In genomic region chr6:39273427-39273826, GRCm38 (mm10) we compare ENCODE assay signal across 13 mouse cellular contexts.
A peak's percentile ranks its signal among the peaks of the same experiment; 100 is the strongest.
DNase-seq lines count a peak whose midpoint lies in the region; ATAC-seq and TF ChIP-seq lines count a peak whose summit lies in the region.
"Had no signal": no experiment of that assay in that cellular context is flagged by ENCODE, and none has a peak within 500 bp of the region (broad histone marks: within the 10 kb centered on the region; RNA-seq: fewer than 3 reads in every experiment).

No protein-coding gene starts in this region.

- no peaks in the 10 kb centered on the region for H3K27me3 ChIP-seq in intestine, postnatal 0 days (replicated peaks; ENCODE audit: control insufficient read depth, insufficient read depth, low read length)
- H3K27me3 ChIP-seq in intestine, embryonic 16.5 days (replicated peaks; ENCODE audit: control insufficient read depth, insufficient read depth, low read length) = no peaks in the 10 kb centered on the region
- H3K27me3 ChIP-seq in lung, postnatal 0 days (replicated peaks; ENCODE audit: insufficient read depth, low read length) = no peaks in the 10 kb centered on the region
- H3K27me3 ChIP-seq: forebrain, embryonic 13.5 days; midbrain, embryonic 15.5 days had no signal

- H3K9ac ChIP-seq in intestine, postnatal 0 days (ENCODE audit: low read depth, low read length) = no peak overlapping the region
- no peak overlapping the region for H3K9ac ChIP-seq in intestine, embryonic 16.5 days (ENCODE audit: low read depth, low read length)
- no peak overlapping the region for H3K9ac ChIP-seq in lung, postnatal 0 days (replicated peaks; ENCODE audit: low read depth)
- H3K9ac ChIP-seq: forebrain, embryonic 13.5 days; midbrain, embryonic 15.5 days had no signal

- H3K4me1 ChIP-seq in intestine, postnatal 0 days (replicated peaks; ENCODE audit: control insufficient read depth, insufficient read depth, low read length) = no peaks in the 10 kb centered on the region
- H3K4me1 ChIP-seq in intestine, embryonic 16.5 days (ENCODE audit: control insufficient read depth, insufficient read depth, low read length) = no peaks in the 10 kb centered on the region; the same call in 1 of the 2 replicates
- peaks cover 8% of the 10 kb centered on the region; the same call in 1 of the 2 replicates for H3K4me1 ChIP-seq in lung, postnatal 0 days (ENCODE audit: insufficient read depth, low read depth, low read length)
- H3K4me1 ChIP-seq: forebrain, embryonic 13.5 days; midbrain, embryonic 15.5 days had no signal

- peak; percentile 67 for TF ChIP-seq CTCF in intestine, postnatal 0 days (IDR thresholded peaks at IDR 0.05; ENCODE audit: low read depth)
- peak; percentile 52 for TF ChIP-seq CTCF in lung, postnatal 0 days (IDR thresholded peaks at IDR 0.05)

- no peak for DNase-seq in lung, postnatal 0 days (ENCODE audit: low spot score)
- no peak for DNase-seq in lung, adult 18-20 months
- DNase-seq in R1 (ENCODE audit: low read depth, low spot score) = peak; percentile 75
- DNase-seq in gastrocnemius, postnatal 4 days (ENCODE audit: low spot score in 2 of 2) = no peak
- DNase-seq: adrenal gland, postnatal 10 days; cerebellum, adult 2 months; kidney, postnatal 10 days had no signal

- TF ChIP-seq EP300 in lung, postnatal 0 days (IDR thresholded peaks at IDR 0.05) = no peak

- no peaks in the 10 kb centered on the region for H3K36me3 ChIP-seq in intestine, postnatal 0 days (ENCODE audit: control insufficient read depth, insufficient read depth)
- H3K36me3 ChIP-seq in intestine, embryonic 16.5 days (ENCODE audit: control insufficient read depth, insufficient read depth, low read length) = no peaks in the 10 kb centered on the region
- no peaks in the 10 kb centered on the region for H3K36me3 ChIP-seq in lung, postnatal 0 days (ENCODE audit: insufficient read depth, low read length)
- H3K36me3 ChIP-seq: midbrain, embryonic 15.5 days had no signal

- no peak overlapping the region for H3K27ac ChIP-seq in intestine, postnatal 0 days (ENCODE audit: low read depth, low read length)
- H3K27ac ChIP-seq in intestine, embryonic 16.5 days (ENCODE audit: low read length) = no peak overlapping the region
- no peak overlapping the region for H3K27ac ChIP-seq in lung, postnatal 0 days (ENCODE audit: low read length)
- H3K27ac ChIP-seq: forebrain, embryonic 13.5 days; midbrain, embryonic 15.5 days had no signal

- 93% methylated on average over 1 of the region's 1 CpGs for WGBS in intestine, postnatal 0 days
- 91% methylated on average over 1 of the region's 1 CpGs for WGBS in intestine, embryonic 16.5 days
- 97% methylated on average over 1 of the region's 1 CpGs for WGBS in lung, postnatal 0 days

- no peak overlapping the region for H3K4me3 ChIP-seq in intestine, postnatal 0 days (ENCODE audit: low read depth, low read length)
- H3K4me3 ChIP-seq in intestine, embryonic 16.5 days (ENCODE audit: low read length) = no peak overlapping the region
- H3K4me3 ChIP-seq in lung, postnatal 0 days (ENCODE audit: low read depth, low read length) = no peak overlapping the region
- H3K4me3 ChIP-seq: forebrain, embryonic 13.5 days; midbrain, embryonic 15.5 days had no signal

- peak; percentile 5; the same call in 1 of the 2 replicates for ATAC-seq in intestine, postnatal 0 days
- no peak for ATAC-seq in intestine, embryonic 16.5 days
- ATAC-seq in lung, postnatal 0 days = no peak
- ATAC-seq in megakaryocyte-erythroid progenitor cell, adult 5-6 weeks (replicated peaks; ENCODE audit: low FRiP score, low TSS enrichment, poor library complexity, severe bottlenecking) = no peak
- ATAC-seq: forebrain, embryonic 13.5 days; midbrain, embryonic 15.5 days had no signal

- H3K9me3 ChIP-seq in intestine, postnatal 0 days (ENCODE audit: control insufficient read depth) = no peaks in the 10 kb centered on the region
- no peaks in the 10 kb centered on the region for H3K9me3 ChIP-seq in intestine, embryonic 16.5 days (ENCODE audit: control insufficient read depth, low read length)
- H3K9me3 ChIP-seq in lung, postnatal 0 days (ENCODE audit: low read length) = no peaks in the 10 kb centered on the region
- H3K9me3 ChIP-seq: forebrain, embryonic 13.5 days; midbrain, embryonic 15.5 days had no signal

- H3K4me2 ChIP-seq in intestine, postnatal 0 days (replicated peaks; ENCODE audit: low read depth) = no peak overlapping the region
- H3K4me2 ChIP-seq in intestine, embryonic 16.5 days (ENCODE audit: low read depth, low read length) = no peak overlapping the region
- no peak overlapping the region for H3K4me2 ChIP-seq in lung, postnatal 0 days (replicated peaks; ENCODE audit: low read depth, low read length)
- H3K4me2 ChIP-seq: forebrain, embryonic 13.5 days; liver, embryonic 11.5 days; midbrain, embryonic 15.5 days had no signal
